8 mouse cellular contexts compared by ENCODE assay signal in genomic region chr9:43920053-43920754, GRCm38 (mm10).
DNase-seq lines count a peak whose midpoint lies in the region; ATAC-seq lines count a peak whose summit lies in the region.

No protein-coding gene starts in this region.

- H3K4me3 ChIP-seq in hindbrain, embryonic 13.5 days, result no peak overlapping the region

- peak overlapping the region; percentile 36 for H3K27ac ChIP-seq in hindbrain, embryonic 13.5 days

- no peaks in the 10 kb centered on the region for H3K36me3 ChIP-seq in hindbrain, embryonic 13.5 days

- peak; percentile 37 for ATAC-seq in hindbrain, embryonic 13.5 days (ENCODE audit: low FRiP score)

- H3K9ac ChIP-seq in hindbrain, embryonic 13.5 days, result no peak overlapping the region; the same call in 1 of the 2 replicates

- H3K27me3 ChIP-seq in hindbrain, embryonic 13.5 days, result peaks cover 24% of the 10 kb centered on the region; the same call in 1 of the 2 replicates

- peak overlapping the region; percentile 25; the same call in 1 of the 2 replicates for H3K4me2 ChIP-seq in hindbrain, embryonic 13.5 days

- no peaks in the 10 kb centered on the region for H3K9me3 ChIP-seq in hindbrain, embryonic 13.5 days

- WGBS in hindbrain, embryonic 13.5 days, result 9% methylated on average over 24 of the region's 24 CpGs

- DNase-seq in T-cell, adult 2 months (ENCODE audit: low spot score), result peak; percentile 47
- DNase-seq in cerebellum, postnatal 36 days, result peak; percentile 83 to 84
- peak; percentile 79 to 82 for DNase-seq in frontal cortex, postnatal 36 days (ENCODE audit: low spot score in 2 of 2)
- DNase-seq in layer of hippocampus, postnatal 10 days (ENCODE audit: low spot score in 2 of 2), result peak; percentile 90 to 91
- DNase-seq in lung, postnatal 36 days, result peak; percentile 65
- peak; percentile 86 for DNase-seq in right cerebral cortex, postnatal 14 days
- DNase-seq in urinary bladder, postnatal 25 days (ENCODE audit: low spot score), result peak; percentile 84

- H3K4me1 ChIP-seq in hindbrain, embryonic 13.5 days (replicated peaks), result peaks cover 61% of the 10 kb centered on the region
